Mouse (Mus musculus) colon, adult 2 months (tissue): ENCODE results near the gene Dapk3. TPM values are rescaled to one million over a fixed set of nuclear protein-coding genes. Genes with fewer than 3 reads are reported as not detected.

Source experiments
- polyA plus RNA-seq: library from polyadenylated mRNA; depleted of rRNA; stranded (reverse); fragments of >200 nt; gene quantifications from 2 replicates; pipeline ENCODE4 v1.2.3, GENCODE M21; 2012; rRNA removed

Gene Dapk3
- 125 and 128 TPM in 2 replicates for polyA plus RNA-seq

GRCm38 (mm10) chr10:81182336-81183333 lies at the start of gene Dapk3:
Gene Dapk3, plus strand, starts transcription at chr10:81183005.

GRCm38 (mm10) chr10:81134966-81135681 lies 47.7 kb upstream of the Dapk3 start, which contains the start of gene Zbtb7a:
Gene Zbtb7a, plus strand, starts transcription at chr10:81135220.

GRCm38 (mm10) chr10:81167200-81168086 lies 15.4 kb upstream of the Dapk3 start, which contains the start of gene Pias4:
Gene Pias4, minus strand, starts transcription at chr10:81167923.

GRCm38 (mm10) chr10:81176466-81177271 lies 6.1 kb upstream of the Dapk3 start, which contains the start of gene Eef2:
Gene Eef2, plus strand, starts transcription at chr10:81176631.

GRCm38 (mm10) chr10:81183805-81184204 lies 1.0 kb downstream of the Dapk3 start, which contains the start of gene 4930442H23Rik:
Gene 4930442H23Rik, minus strand, starts transcription at chr10:81183849.

GRCm38 (mm10) chr10:81201807-81202758 lies 19.3 kb downstream of the Dapk3 start, which contains the start of gene Nmrk2:
Gene Nmrk2, minus strand, starts transcription at chr10:81202051.

GRCm38 (mm10) chr10:81230438-81231332 lies 47.9 kb downstream of the Dapk3 start, which contains the start of gene Atcay:
Gene Atcay, minus strand, starts transcription at chr10:81230833.

GRCm38 (mm10) chr10:81232580-81233225 lies 49.9 kb downstream of the Dapk3 start, which contains the start of gene Zfr2:
Gene Zfr2, plus strand, starts transcription at chr10:81233155.

Other genes starting within 250 kb of the Dapk3 start
- gene Gng7, start 168.1 kb upstream of the Dapk3 start, polyA plus RNA-seq = 1.2 and 1.7 TPM in 2 replicates
- gene Diras1, start 157.3 kb upstream of the Dapk3 start, polyA plus RNA-seq = 0.54 and 0.86 TPM in 2 replicates
- 43.7 and 44.3 TPM in 2 replicates for gene Slc39a3, start 145.6 kb upstream of the Dapk3 start, polyA plus RNA-seq
- 211 and 238 TPM in 2 replicates for gene Sgta, start 122.8 kb upstream of the Dapk3 start, polyA plus RNA-seq
- gene Thop1, start 113.0 kb upstream of the Dapk3 start, polyA plus RNA-seq = 58.4 and 62.8 TPM in 2 replicates
- gene Creb3l3, start 84.1 kb upstream of the Dapk3 start, polyA plus RNA-seq = 4.2 and 6.2 TPM in 2 replicates
- gene Map2k2, start 77.1 kb upstream of the Dapk3 start, polyA plus RNA-seq = 322 and 325 TPM in 2 replicates
- gene Zbtb7a, start 47.8 kb upstream of the Dapk3 start, polyA plus RNA-seq = 243 and 284 TPM in 2 replicates
- gene Pias4, start 15.1 kb upstream of the Dapk3 start, polyA plus RNA-seq = 55.8 and 61.5 TPM in 2 replicates
- gene Eef2, start 6.4 kb upstream of the Dapk3 start, polyA plus RNA-seq = 2,007 and 2,039 TPM in 2 replicates
- gene 4930442H23Rik, start 844 bp downstream of the Dapk3 start, polyA plus RNA-seq = not detected in 2 replicates
- not detected in 2 replicates for gene Nmrk2, start 19.0 kb downstream of the Dapk3 start, polyA plus RNA-seq
- gene Atcay, start 47.8 kb downstream of the Dapk3 start, polyA plus RNA-seq = 1.1 and 1.4 TPM in 2 replicates
- 14.2 and 20.7 TPM in 2 replicates for gene Zfr2, start 50.1 kb downstream of the Dapk3 start, polyA plus RNA-seq
- 9.0 and 10.3 TPM in 2 replicates for gene Matk, start 69.9 kb downstream of the Dapk3 start, polyA plus RNA-seq
- 157 and 224 TPM in 2 replicates for gene Mrpl54, start 83.9 kb downstream of the Dapk3 start, polyA plus RNA-seq
- 123 and 126 TPM in 2 replicates for gene Apba3, start 84.0 kb downstream of the Dapk3 start, polyA plus RNA-seq
- 261 and 310 TPM in 2 replicates for gene Tjp3, start 108.6 kb downstream of the Dapk3 start, polyA plus RNA-seq
- gene Pip5k1c, start 110.0 kb downstream of the Dapk3 start, polyA plus RNA-seq = 65.4 and 73.0 TPM in 2 replicates
- gene Cactin, start 138.1 kb downstream of the Dapk3 start, polyA plus RNA-seq = 33.3 and 36.3 TPM in 2 replicates
- gene Tbxa2r, start 145.7 kb downstream of the Dapk3 start, polyA plus RNA-seq = 23.0 and 24.8 TPM in 2 replicates
- gene Gipc3, start 160.3 kb downstream of the Dapk3 start, polyA plus RNA-seq = 3.0 and 3.5 TPM in 2 replicates
- gene Hmg20b, start 167.5 kb downstream of the Dapk3 start, polyA plus RNA-seq = 209 and 214 TPM in 2 replicates
- gene Mfsd12, start 174.5 kb downstream of the Dapk3 start, polyA plus RNA-seq = 33.7 and 37.4 TPM in 2 replicates
- gene 4930404N11Rik, start 182.8 kb downstream of the Dapk3 start, polyA plus RNA-seq = 43.7 and 48.7 TPM in 2 replicates
- 130 and 133 TPM in 2 replicates for gene Fzr1, start 195.5 kb downstream of the Dapk3 start, polyA plus RNA-seq
- 98.1 and 108 TPM in 2 replicates for gene Dohh, start 201.4 kb downstream of the Dapk3 start, polyA plus RNA-seq
- 2.9 TPM in 2 replicates for gene Gm48551, start 201.5 kb downstream of the Dapk3 start, polyA plus RNA-seq
- 4.4 and 5.7 TPM in 2 replicates for gene Gm48552, start 206.0 kb downstream of the Dapk3 start, polyA plus RNA-seq
- 504 and 602 TPM in 2 replicates for gene Smim24, start 210.0 kb downstream of the Dapk3 start, polyA plus RNA-seq